Mouse (Mus musculus) embryonic facial prominence, embryonic 10.5 days (tissue): ENCODE results near the gene 4933424G06Rik. TPM values are rescaled to one million over a fixed set of nuclear protein-coding genes. Genes with fewer than 3 reads are reported as not detected.
A peak's percentile ranks its signal among the peaks of the same experiment; 100 is the strongest.

ENCODE experiments used
- DNase-seq: peaks from one replicate; pipeline ENCODE4 v3.0.0-alpha.2; 2017; ENCODE audit warnings: low spot score
- H3K27ac ChIP-seq: fragments of 300-500 bp; sonication (generic); replicated peaks from 2 replicates; pipeline ENCODE4 v1.5.1; 2016; ENCODE audit warnings: mild to moderate bottlenecking
- H3K27me3 ChIP-seq: fragments of 300-500 bp; sonication (generic); replicated peaks from 2 replicates; pipeline ENCODE4 v1.6.1; 2016; ENCODE audit warnings: low read depth, mild to moderate bottlenecking; ENCODE audit not compliant: poor library complexity, severe bottlenecking
- H3K36me3 ChIP-seq: fragments of 300-500 bp; sonication (generic); replicated peaks from 2 replicates; pipeline ENCODE4 v1.6.1; 2016; ENCODE audit warnings: mild to moderate bottlenecking, moderate library complexity
- H3K4me1 ChIP-seq: fragments of 300-500 bp; sonication (generic); 2 replicates; pipeline ENCODE4 v1.6.1; 2016
- H3K4me3 ChIP-seq: fragments of 300-500 bp; sonication (generic); 2 replicates; pipeline ENCODE4 v1.5.1; 2016; ENCODE audit warnings: mild to moderate bottlenecking, moderate library complexity
- H3K9me3 ChIP-seq: fragments of 300-500 bp; sonication (generic); 2 replicates; pipeline ENCODE4 v1.6.1; 2016; ENCODE audit warnings: mild to moderate bottlenecking
- WGBS: fragments of 180-500 bp; shearing (Covaris S2); methylation state at CpG from one replicate; pipeline ENCODE4 v1.1.7; 2016; 5-methylcytosine and 5-hydroxymethylcytosine counted together
- polyA plus RNA-seq: library from polyadenylated mRNA; unstranded; fragments of >200 nt; fragmentation: Nextera tagmentation; extraction: Ambion mirVana; gene quantifications from 2 replicates; pipeline ENCODE4 v1.2.1, GENCODE M21; 2016

4933424G06Rik gene
- polyA plus RNA-seq, 1 experiment from 2014 or later, result not detected

GRCm38 (mm10) chr1:36761061-36761460 is 51.1 kb downstream of the 4933424G06Rik start:
- no peaks in the 10 kb centered on the region for H3K36me3 ChIP-seq
- H3K9me3 ChIP-seq, result no peaks in the 10 kb centered on the region
- WGBS, result 92% methylated on average over 8 of the region's 8 CpGs
- H3K4me3 ChIP-seq, result no peak overlapping the region
- no peaks in the 10 kb centered on the region; the same call in 1 of the 2 replicates for H3K4me1 ChIP-seq
- no peaks in the 10 kb centered on the region for H3K27me3 ChIP-seq
- no peak overlapping the region for H3K27ac ChIP-seq
- no peak for DNase-seq

GRCm38 (mm10) chr1:36761568-36761967 is 51.6 kb downstream of the 4933424G06Rik start, which contains the start of gene Zap70:
Gene Zap70, plus strand, starts transcription at chr1:36761798.
- no peaks in the 10 kb centered on the region for H3K27me3 ChIP-seq
- no peak within 1 kb of the TSS for H3K27ac ChIP-seq
- no peak within 1 kb of the TSS for H3K4me3 ChIP-seq
- no peaks in the 10 kb centered on the region for H3K36me3 ChIP-seq
- 82% methylated on average over 11 of the region's 11 CpGs for WGBS
- H3K4me1 ChIP-seq, result peaks cover 3% of the 10 kb centered on the region; the same call in 1 of the 2 replicates
- no peaks in the 10 kb centered on the region for H3K9me3 ChIP-seq
- no peak for DNase-seq

- DNase-seq, result no peak
- H3K27ac ChIP-seq, result no peak overlapping the region
- H3K4me1 ChIP-seq, result peaks cover 18% of the 10 kb centered on the region
- H3K36me3 ChIP-seq, result no peaks in the 10 kb centered on the region
- no peak overlapping the region for H3K4me3 ChIP-seq
- 62% methylated on average over 4 of the region's 4 CpGs for WGBS
- peaks cover 26% of the 10 kb centered on the region for H3K27me3 ChIP-seq
- H3K9me3 ChIP-seq, result no peaks in the 10 kb centered on the region
Measured at GRCm38 (mm10) chr1:36766431-36767205, 56.7 kb downstream of the 4933424G06Rik start.

- H3K4me3 ChIP-seq, result no peak overlapping the region
- no peaks in the 10 kb centered on the region for H3K9me3 ChIP-seq
- DNase-seq, result no peak
- no peaks in the 10 kb centered on the region for H3K36me3 ChIP-seq
- 58% methylated on average over 10 of the region's 10 CpGs for WGBS
- peaks cover 33% of the 10 kb centered on the region for H3K27me3 ChIP-seq
- H3K4me1 ChIP-seq, result peaks cover 19% of the 10 kb centered on the region
- H3K27ac ChIP-seq, result no peak overlapping the region
Measured at GRCm38 (mm10) chr1:36767321-36767720, 57.4 kb downstream of the 4933424G06Rik start.

GRCm38 (mm10) chr1:36768786-36769185 is 58.8 kb downstream of the 4933424G06Rik start:
- 80% methylated on average over 5 of the region's 5 CpGs for WGBS
- Histone ChIP-seq H3K9me3 (no peaks in the 10 kb centered on the region), H3K27me3 (peaks cover 33% of the 10 kb centered on the region), H3K27ac (no peak overlapping the region), H3K4me3 (no peak overlapping the region), H3K36me3 (no peaks in the 10 kb centered on the region), H3K4me1 (peaks cover 23% of the 10 kb centered on the region)
- no peak for DNase-seq

GRCm38 (mm10) chr1:36769951-36770350 is 60.0 kb downstream of the 4933424G06Rik start:
- H3K27me3 ChIP-seq, result peaks cover 33% of the 10 kb centered on the region
- H3K27ac ChIP-seq, result no peak overlapping the region
- H3K36me3 ChIP-seq, result no peaks in the 10 kb centered on the region
- peaks cover 23% of the 10 kb centered on the region for H3K4me1 ChIP-seq
- WGBS, result 80% methylated on average over 1 of the region's 1 CpGs
- no peak overlapping the region for H3K4me3 ChIP-seq
- DNase-seq, result no peak
- H3K9me3 ChIP-seq, result no peaks in the 10 kb centered on the region

- Histone ChIP-seq H3K27me3 (peaks cover 33% of the 10 kb centered on the region), H3K4me1 (peaks cover 23% of the 10 kb centered on the region), H3K4me3 (peak overlapping the region; percentile 52), H3K9me3 (no peaks in the 10 kb centered on the region), H3K36me3 (no peaks in the 10 kb centered on the region), H3K27ac (peak overlapping the region; percentile 57)
- 15% methylated on average over 27 of the region's 27 CpGs for WGBS
- DNase-seq, result peak; percentile 58
Measured at GRCm38 (mm10) chr1:36770998-36771397, 61.0 kb downstream of the 4933424G06Rik start.

- H3K4me3 ChIP-seq, result no peak overlapping the region
- DNase-seq, result no peak
- H3K36me3 ChIP-seq, result no peaks in the 10 kb centered on the region
- peaks cover 15% of the 10 kb centered on the region for H3K4me1 ChIP-seq
- 85% methylated on average over 9 of the region's 9 CpGs for WGBS
- no peaks in the 10 kb centered on the region for H3K9me3 ChIP-seq
- H3K27me3 ChIP-seq, result peaks cover 33% of the 10 kb centered on the region
- no peak overlapping the region for H3K27ac ChIP-seq
Measured at GRCm38 (mm10) chr1:36772198-36772934, 62.4 kb downstream of the 4933424G06Rik start.

GRCm38 (mm10) chr1:36780793-36781192 is 70.8 kb downstream of the 4933424G06Rik start:
- H3K36me3 ChIP-seq, result no peaks in the 10 kb centered on the region
- no peak for DNase-seq
- WGBS, result 91% methylated on average over 13 of the region's 13 CpGs
- H3K27me3 ChIP-seq, result peaks cover 16% of the 10 kb centered on the region; the same call in 1 of the 2 replicates
- no peaks in the 10 kb centered on the region for H3K9me3 ChIP-seq
- no peak overlapping the region for H3K27ac ChIP-seq
- peaks cover 11% of the 10 kb centered on the region for H3K4me1 ChIP-seq
- no peak overlapping the region for H3K4me3 ChIP-seq

GRCm38 (mm10) chr1:36782476-36782875 is 72.5 kb downstream of the 4933424G06Rik start:
- no peaks in the 10 kb centered on the region for H3K36me3 ChIP-seq
- no peaks in the 10 kb centered on the region for H3K9me3 ChIP-seq
- peaks cover 18% of the 10 kb centered on the region; the same call in 1 of the 2 replicates for H3K27me3 ChIP-seq
- no peak overlapping the region for H3K27ac ChIP-seq
- 84% methylated on average over 11 of the region's 11 CpGs for WGBS
- H3K4me1 ChIP-seq, result peaks cover 12% of the 10 kb centered on the region
- DNase-seq, result no peak
- H3K4me3 ChIP-seq, result no peak overlapping the region

- DNase-seq, result peak; percentile 83
- peak overlapping the region; percentile 57 for H3K4me3 ChIP-seq
- peak overlapping the region; percentile 36; the same call in 1 of the 2 replicates for H3K27ac ChIP-seq
- WGBS, result 5% methylated on average over 20 of the region's 20 CpGs
- H3K27me3 ChIP-seq, result peaks cover 18% of the 10 kb centered on the region; the same call in 1 of the 2 replicates
- H3K9me3 ChIP-seq, result no peaks in the 10 kb centered on the region
- H3K36me3 ChIP-seq, result no peaks in the 10 kb centered on the region
- peaks cover 12% of the 10 kb centered on the region for H3K4me1 ChIP-seq
Measured at GRCm38 (mm10) chr1:36784365-36785134, 74.6 kb downstream of the 4933424G06Rik start.

- peaks cover 18% of the 10 kb centered on the region; the same call in 1 of the 2 replicates for H3K27me3 ChIP-seq
- H3K9me3 ChIP-seq, result no peaks in the 10 kb centered on the region
- peak; percentile 59 for DNase-seq
- H3K4me1 ChIP-seq, result peaks cover 12% of the 10 kb centered on the region
- peak overlapping the region; percentile 36 for H3K27ac ChIP-seq
- peak overlapping the region; percentile 57 for H3K4me3 ChIP-seq
- no peaks in the 10 kb centered on the region for H3K36me3 ChIP-seq
- WGBS, result 3% methylated on average over 16 of the region's 16 CpGs
Measured at GRCm38 (mm10) chr1:36785238-36785641, 75.3 kb downstream of the 4933424G06Rik start.
